Mouse (Mus musculus): ENCODE data around the gene Mef2d. TPM values are rescaled to one million over a fixed set of nuclear protein-coding genes. Genes with fewer than 3 reads are reported as not detected.

Gene Mef2d
- polyA plus RNA-seq, 1 experiment = 49.1 TPM

GRCm38 (mm10) chr3:88136346-88136745, 5.8 kb upstream of the Mef2d start:
- H3K27ac ChIP-seq (ENCODE audit: insufficient read depth, low read length) = no peak overlapping the region
- H3K4me1 ChIP-seq (ENCODE audit: control insufficient read depth, insufficient read depth, low read length) = peaks cover 15% of the 10 kb centered on the region
- no peak overlapping the region for H3K4me3 ChIP-seq (ENCODE audit: insufficient read depth, low read length)
- TF ChIP-seq CTCF (IDR thresholded peaks at IDR 0.05; ENCODE audit: borderline replicate concordance, insufficient read depth, low read length) = no peak
- TF ChIP-seq POLR2A (IDR thresholded peaks at IDR 0.05; ENCODE audit: low read depth, low read length) = no peak

- no peak overlapping the region for H3K27ac ChIP-seq (ENCODE audit: insufficient read depth, low read length)
- peaks cover 17% of the 10 kb centered on the region for H3K4me1 ChIP-seq (ENCODE audit: control insufficient read depth, insufficient read depth, low read length)
- H3K4me3 ChIP-seq (ENCODE audit: insufficient read depth, low read length) = no peak overlapping the region
- TF ChIP-seq CTCF (IDR thresholded peaks at IDR 0.05; ENCODE audit: borderline replicate concordance, insufficient read depth, low read length) = no peak
- TF ChIP-seq POLR2A (IDR thresholded peaks at IDR 0.05; ENCODE audit: low read depth, low read length) = no peak
These were observed 5.2 kb upstream of the Mef2d start for GRCm38 (mm10) chr3:88136945-88137494.

GRCm38 (mm10) chr3:88137821-88138220, 4.4 kb upstream of the Mef2d start:
- H3K27ac ChIP-seq (ENCODE audit: insufficient read depth, low read length) = peak overlapping the region; percentile 98
- peaks cover 17% of the 10 kb centered on the region for H3K4me1 ChIP-seq (ENCODE audit: control insufficient read depth, insufficient read depth, low read length)
- H3K4me3 ChIP-seq (ENCODE audit: insufficient read depth, low read length) = peak overlapping the region; percentile 27
- TF ChIP-seq POLR2A (IDR thresholded peaks at IDR 0.05; ENCODE audit: low read depth, low read length) (no peak), CTCF (IDR thresholded peaks at IDR 0.05; ENCODE audit: borderline replicate concordance, insufficient read depth, low read length) (no peak)

- TF ChIP-seq POLR2A (IDR thresholded peaks at IDR 0.05; ENCODE audit: low read depth, low read length) (peak; percentile 42; the same call in 1 of the 2 replicates), CTCF (IDR thresholded peaks at IDR 0.05; ENCODE audit: borderline replicate concordance, insufficient read depth, low read length) (no peak)
- peak overlapping the region; percentile 50 for H3K4me3 ChIP-seq (ENCODE audit: insufficient read depth, low read length)
- H3K27ac ChIP-seq (ENCODE audit: insufficient read depth, low read length) = peak overlapping the region; percentile 98
- peaks cover 17% of the 10 kb centered on the region for H3K4me1 ChIP-seq (ENCODE audit: control insufficient read depth, insufficient read depth, low read length)
These were observed 3.6 kb upstream of the Mef2d start for GRCm38 (mm10) chr3:88138336-88139242.

GRCm38 (mm10) chr3:88139243-88140177, 2.7 kb upstream of the Mef2d start:
- H3K4me1 ChIP-seq (ENCODE audit: control insufficient read depth, insufficient read depth, low read length) = peaks cover 17% of the 10 kb centered on the region
- H3K4me3 ChIP-seq (ENCODE audit: insufficient read depth, low read length) = peak overlapping the region; percentile 50
- TF ChIP-seq CTCF (IDR thresholded peaks at IDR 0.05; ENCODE audit: borderline replicate concordance, insufficient read depth, low read length) (no peak), POLR2A (IDR thresholded peaks at IDR 0.05; ENCODE audit: low read depth, low read length) (peak; percentile 14)
- peak overlapping the region; percentile 98 for H3K27ac ChIP-seq (ENCODE audit: insufficient read depth, low read length)

GRCm38 (mm10) chr3:88140178-88140902, 1.8 kb upstream of the Mef2d start:
- Histone ChIP-seq H3K4me3 (ENCODE audit: insufficient read depth, low read length) (no peak overlapping the region), H3K4me1 (ENCODE audit: control insufficient read depth, insufficient read depth, low read length) (peaks cover 17% of the 10 kb centered on the region), H3K27ac (ENCODE audit: insufficient read depth, low read length) (peak overlapping the region; percentile 98)
- TF ChIP-seq CTCF (IDR thresholded peaks at IDR 0.05; ENCODE audit: borderline replicate concordance, insufficient read depth, low read length) (no peak), POLR2A (IDR thresholded peaks at IDR 0.05; ENCODE audit: low read depth, low read length) (peak; percentile 49)

- TF ChIP-seq CTCF (IDR thresholded peaks at IDR 0.05; ENCODE audit: borderline replicate concordance, insufficient read depth, low read length) (no peak), POLR2A (IDR thresholded peaks at IDR 0.05; ENCODE audit: low read depth, low read length) (0 out of 2 replicates have a peak, but pooled peaks have one; percentile 7)
- Histone ChIP-seq H3K4me1 (ENCODE audit: control insufficient read depth, insufficient read depth, low read length) (peaks cover 21% of the 10 kb centered on the region), H3K27ac (ENCODE audit: insufficient read depth, low read length) (peak overlapping the region; percentile 98), H3K4me3 (ENCODE audit: insufficient read depth, low read length) (no peak overlapping the region)
These were observed 1.2 kb upstream of the Mef2d start for GRCm38 (mm10) chr3:88140903-88141430.

GRCm38 (mm10) chr3:88141439-88141786, 759 bp upstream of the Mef2d start:
- Histone ChIP-seq H3K4me1 (ENCODE audit: control insufficient read depth, insufficient read depth, low read length) (peaks cover 26% of the 10 kb centered on the region), H3K27ac (ENCODE audit: insufficient read depth, low read length) (peak overlapping the region; percentile 98), H3K4me3 (ENCODE audit: insufficient read depth, low read length) (peak overlapping the region; percentile 54; the same call in 1 of the 2 replicates)
- TF ChIP-seq CTCF (IDR thresholded peaks at IDR 0.05; ENCODE audit: borderline replicate concordance, insufficient read depth, low read length) (no peak), POLR2A (IDR thresholded peaks at IDR 0.05; ENCODE audit: low read depth, low read length) (peak; percentile 40; the same call in 1 of the 2 replicates)
